Mouse (Mus musculus) T-helper 1 cell (primary cell): Measurements from ENCODE around the gene 3110082J24Rik.
"Not testable (repeated sequence)": the region's sequence is repeated elsewhere in the genome, so short reads cannot be mapped to it uniquely, and the experiment has no call there.

Experiments
- in situ Hi-C: fragments of 300-600 bp; cut with MboI, MseI; formaldehyde crosslinking; loops from one replicate; pipeline ENCODE4 v1.15.1; 2025; ENCODE audit warnings: high pct_unique_total_duplicates

The 3110082J24Rik gene

GRCm38 (mm10) chr5:30072825-30073821, 32.8 kb downstream of the 3110082J24Rik start, which contains the start of gene Tyms:
Gene Tyms (minus strand): TSS chr5:30073617.
- in situ Hi-C loops, result no loop called here

- in situ Hi-C loops, result no loop called here
These were observed 33.5 kb downstream of the 3110082J24Rik start for GRCm38 (mm10) chr5:30072377-30072776.

- in situ Hi-C loops, result no loop called here
These were observed 34.2 kb downstream of the 3110082J24Rik start for GRCm38 (mm10) chr5:30071677-30072076.

GRCm38 (mm10) chr5:30067726-30068125, 38.2 kb downstream of the 3110082J24Rik start:
- in situ Hi-C loops, result no loop called here

- in situ Hi-C loops, result not testable (repeated sequence)
These were observed 46.3 kb downstream of the 3110082J24Rik start for GRCm38 (mm10) chr5:30059607-30060006.

GRCm38 (mm10) chr5:30058216-30058731, 47.6 kb downstream of the 3110082J24Rik start:
- in situ Hi-C loops, result no loop called here
